Mouse (Mus musculus) CH12F3 (cell line): ENCODE results near the gene Pbxip1.
"Not testable (repeated sequence)": the region's sequence is repeated elsewhere in the genome, so short reads cannot be mapped to it uniquely, and the experiment has no call there.

ENCODE experiments used
- in situ Hi-C: fragments of 300-500 bp; cut with MboI; formaldehyde crosslinking; loops from 2 replicates; pipeline ENCODE4 v1.14.3; 2020; ENCODE audit warnings: low sequenced_read_pairs

Pbxip1 gene

GRCm38 (mm10) chr3:89408448-89408847 lies 28.1 kb upstream of the Pbxip1 start:
- in situ Hi-C loops = no loop called here

GRCm38 (mm10) chr3:89409701-89410100 lies 26.8 kb upstream of the Pbxip1 start:
- in situ Hi-C loops = no loop called here

GRCm38 (mm10) chr3:89410864-89411263 lies 25.6 kb upstream of the Pbxip1 start:
- in situ Hi-C loops = no loop called here

- in situ Hi-C loops = no loop called here
Measured at GRCm38 (mm10) chr3:89411490-89412393, 24.8 kb upstream of the Pbxip1 start, which contains the start of gene Flad1. Gene Flad1 (minus strand): TSS chr3:89411870.

- in situ Hi-C loops = no loop called here
Measured at GRCm38 (mm10) chr3:89416158-89416557, 20.3 kb upstream of the Pbxip1 start.

GRCm38 (mm10) chr3:89417131-89417530 lies 19.4 kb upstream of the Pbxip1 start:
- in situ Hi-C loops = no loop called here

GRCm38 (mm10) chr3:89417840-89418169 lies 18.7 kb upstream of the Pbxip1 start:
- in situ Hi-C loops = no loop called here

- in situ Hi-C loops = no loop called here
Measured at GRCm38 (mm10) chr3:89418170-89418860, 18.2 kb upstream of the Pbxip1 start, which contains the start of the genes Cks1b and Shc1. Gene Cks1b (minus strand): TSS chr3:89418383. Gene Shc1 (plus strand): TSS chr3:89418443.

- in situ Hi-C loops = no loop called here
Measured at GRCm38 (mm10) chr3:89418861-89419250, 17.6 kb upstream of the Pbxip1 start.

GRCm38 (mm10) chr3:89419571-89419970 lies 16.9 kb upstream of the Pbxip1 start:
- in situ Hi-C loops = no loop called here

GRCm38 (mm10) chr3:89419981-89420380 lies 16.5 kb upstream of the Pbxip1 start:
- in situ Hi-C loops = no loop called here

GRCm38 (mm10) chr3:89420421-89420820 lies 16.1 kb upstream of the Pbxip1 start:
- in situ Hi-C loops = no loop called here

GRCm38 (mm10) chr3:89421002-89421774 lies 15.3 kb upstream of the Pbxip1 start:
- in situ Hi-C loops = no loop called here

GRCm38 (mm10) chr3:89421810-89422473 lies 14.6 kb upstream of the Pbxip1 start:
- in situ Hi-C loops = no loop called here

- in situ Hi-C loops = no loop called here
Measured at GRCm38 (mm10) chr3:89422556-89423205, 13.8 kb upstream of the Pbxip1 start.

GRCm38 (mm10) chr3:89424416-89425140 lies 11.9 kb upstream of the Pbxip1 start:
- in situ Hi-C loops = no loop called here

- in situ Hi-C loops = no loop called here
Measured at GRCm38 (mm10) chr3:89425141-89425525, 11.4 kb upstream of the Pbxip1 start.

GRCm38 (mm10) chr3:89425876-89426275 lies 10.6 kb upstream of the Pbxip1 start:
- in situ Hi-C loops = no loop called here

GRCm38 (mm10) chr3:89429021-89429420 lies 7.5 kb upstream of the Pbxip1 start:
- in situ Hi-C loops = not testable (repeated sequence)
